Mouse (Mus musculus) forebrain, embryonic 12.5 days (tissue): ENCODE data around the gene Vps8. TPM values are rescaled to one million over a fixed set of nuclear protein-coding genes. Genes with fewer than 3 reads are reported as not detected.

Source experiments
- ATAC-seq: fragments of 200-750 bp; cut with Nextera tagmentation; 2 replicates; pipeline ENCODE4 v1.8.0; 2017; ENCODE audit warnings: moderate TSS enrichment; ENCODE audit not compliant: low FRiP score
- H3K27ac ChIP-seq: fragments of 300-500 bp; sonication (generic); 2 replicates; pipeline ENCODE4 v1.5.1; 2016; ENCODE audit warnings: mild to moderate bottlenecking
- H3K27me3 ChIP-seq: fragments of 300-500 bp; sonication (generic); 2 replicates; pipeline ENCODE4 v1.6.1; 2016; ENCODE audit warnings: mild to moderate bottlenecking
- H3K36me3 ChIP-seq: fragments of 300-500 bp; sonication (generic); replicated peaks from 2 replicates; pipeline ENCODE4 v1.6.1; 2016; ENCODE audit warnings: mild to moderate bottlenecking
- H3K4me1 ChIP-seq: fragments of 300-500 bp; sonication (generic); 2 replicates; pipeline ENCODE4 v1.6.1; 2016
- H3K4me2 ChIP-seq: fragments of 300-500 bp; sonication (generic); 2 replicates; pipeline ENCODE4 v1.6.1; 2016; ENCODE audit warnings: mild to moderate bottlenecking, moderate library complexity
- H3K4me3 ChIP-seq: fragments of 300-500 bp; sonication (generic); replicated peaks from 2 replicates; pipeline ENCODE4 v1.5.1; 2016; ENCODE audit warnings: mild to moderate bottlenecking
- H3K9ac ChIP-seq: fragments of 300-500 bp; sonication (generic); 2 replicates; pipeline ENCODE4 v1.6.1; 2016; ENCODE audit warnings: mild to moderate bottlenecking
- H3K9me3 ChIP-seq: fragments of 300-500 bp; sonication (generic); 2 replicates; pipeline ENCODE4 v1.6.1; 2016
- WGBS: fragments of 180-500 bp; shearing (Covaris S2); methylation state at CpG from one replicate; pipeline ENCODE4 v1.1.7; 2016; 5-methylcytosine and 5-hydroxymethylcytosine counted together
- polyA plus RNA-seq: library from polyadenylated mRNA; unstranded; fragments of >200 nt; fragmentation: Nextera tagmentation; extraction: Ambion mirVana; gene quantifications from 2 replicates; pipeline ENCODE4 v1.2.1, GENCODE M21; 2016

Vps8 gene
- polyA plus RNA-seq, 1 experiment from 2014 or later = 30.1 TPM

GRCm38 (mm10) chr16:21589110-21589509 lies 166.2 kb downstream of the Vps8 start:
- 87% methylated on average over 6 of the region's 6 CpGs for WGBS
- ATAC-seq = no peak

GRCm38 (mm10) chr16:21590806-21591205 lies 167.9 kb downstream of the Vps8 start:
- no peak overlapping the region for H3K9ac ChIP-seq
- H3K27ac ChIP-seq = no peak overlapping the region
- H3K27me3 ChIP-seq = no peaks in the 10 kb centered on the region
- no peak for ATAC-seq
- WGBS = 92% methylated on average over 5 of the region's 5 CpGs
- H3K9me3 ChIP-seq = no peaks in the 10 kb centered on the region
- H3K4me2 ChIP-seq = no peak overlapping the region
- H3K4me3 ChIP-seq = no peak overlapping the region
- H3K36me3 ChIP-seq = no peaks in the 10 kb centered on the region
- no peaks in the 10 kb centered on the region for H3K4me1 ChIP-seq

More at GRCm38 (mm10) chr16:21589110-21589509, 166.2 kb downstream of the Vps8 start:
- H3K4me1 ChIP-seq = no peaks in the 10 kb centered on the region
- H3K4me3 ChIP-seq = no peak overlapping the region
- no peaks in the 10 kb centered on the region for H3K9me3 ChIP-seq
- no peak overlapping the region for H3K9ac ChIP-seq
- H3K4me2 ChIP-seq = no peak overlapping the region
- H3K27me3 ChIP-seq = no peaks in the 10 kb centered on the region
- no peak overlapping the region for H3K27ac ChIP-seq
- H3K36me3 ChIP-seq = no peaks in the 10 kb centered on the region

- no peak for ATAC-seq
- Histone ChIP-seq H3K27me3 (no peaks in the 10 kb centered on the region), H3K36me3 (no peaks in the 10 kb centered on the region), H3K9ac (no peak overlapping the region), H3K4me3 (no peak overlapping the region), H3K4me1 (no peaks in the 10 kb centered on the region), H3K27ac (no peak overlapping the region), H3K9me3 (no peaks in the 10 kb centered on the region), H3K4me2 (no peak overlapping the region)
- WGBS = 81% methylated on average over 2 of the region's 2 CpGs
These were observed 168.6 kb downstream of the Vps8 start for GRCm38 (mm10) chr16:21591511-21591910.

GRCm38 (mm10) chr16:21595539-21595938 lies 172.6 kb downstream of the Vps8 start:
- H3K9ac ChIP-seq = no peak overlapping the region
- no peaks in the 10 kb centered on the region for H3K36me3 ChIP-seq
- no peaks in the 10 kb centered on the region for H3K4me1 ChIP-seq
- no peak overlapping the region for H3K4me3 ChIP-seq
- no peak for ATAC-seq
- H3K27me3 ChIP-seq = no peaks in the 10 kb centered on the region
- 83% methylated on average over 6 of the region's 6 CpGs for WGBS
- H3K4me2 ChIP-seq = no peak overlapping the region
- H3K9me3 ChIP-seq = no peaks in the 10 kb centered on the region
- H3K27ac ChIP-seq = no peak overlapping the region

- no peak overlapping the region for H3K27ac ChIP-seq
- H3K9ac ChIP-seq = no peak overlapping the region
- no peaks in the 10 kb centered on the region for H3K4me1 ChIP-seq
- no peaks in the 10 kb centered on the region for H3K36me3 ChIP-seq
- no peaks in the 10 kb centered on the region for H3K27me3 ChIP-seq
- H3K4me3 ChIP-seq = no peak overlapping the region
- no peak for ATAC-seq
- H3K4me2 ChIP-seq = no peak overlapping the region
- WGBS = 83% methylated on average over 6 of the region's 6 CpGs
- no peaks in the 10 kb centered on the region for H3K9me3 ChIP-seq
These were observed 181.4 kb downstream of the Vps8 start for GRCm38 (mm10) chr16:21604354-21604753.

- Histone ChIP-seq H3K4me3 (no peak overlapping the region), H3K4me2 (no peak overlapping the region), H3K9me3 (no peaks in the 10 kb centered on the region), H3K4me1 (no peaks in the 10 kb centered on the region), H3K36me3 (no peaks in the 10 kb centered on the region), H3K27ac (no peak overlapping the region), H3K9ac (no peak overlapping the region), H3K27me3 (no peaks in the 10 kb centered on the region)
- no peak for ATAC-seq
- 94% methylated on average over 6 of the region's 6 CpGs for WGBS
These were observed 183.5 kb downstream of the Vps8 start for GRCm38 (mm10) chr16:21606249-21607020.

- Histone ChIP-seq H3K9me3 (no peaks in the 10 kb centered on the region), H3K27ac (no peak overlapping the region), H3K4me2 (no peak overlapping the region), H3K27me3 (no peaks in the 10 kb centered on the region), H3K36me3 (no peaks in the 10 kb centered on the region), H3K9ac (no peak overlapping the region), H3K4me1 (no peaks in the 10 kb centered on the region), H3K4me3 (no peak overlapping the region)
- 88% methylated on average over 8 of the region's 8 CpGs for WGBS
- ATAC-seq = no peak
These were observed 184.2 kb downstream of the Vps8 start for GRCm38 (mm10) chr16:21607021-21607650.

- Histone ChIP-seq H3K4me3 (no peak overlapping the region), H3K4me1 (no peaks in the 10 kb centered on the region), H3K9ac (no peak overlapping the region), H3K4me2 (no peak overlapping the region), H3K27me3 (no peaks in the 10 kb centered on the region), H3K36me3 (no peaks in the 10 kb centered on the region), H3K9me3 (no peaks in the 10 kb centered on the region), H3K27ac (no peak overlapping the region)
- WGBS = 81% methylated on average over 5 of the region's 5 CpGs
- no peak for ATAC-seq
These were observed 184.7 kb downstream of the Vps8 start for GRCm38 (mm10) chr16:21607651-21608040.

GRCm38 (mm10) chr16:21608176-21608865 lies 185.4 kb downstream of the Vps8 start:
- Histone ChIP-seq H3K4me3 (no peak overlapping the region), H3K36me3 (no peaks in the 10 kb centered on the region), H3K9ac (no peak overlapping the region), H3K4me2 (no peak overlapping the region), H3K9me3 (no peaks in the 10 kb centered on the region), H3K27me3 (no peaks in the 10 kb centered on the region), H3K27ac (no peak overlapping the region), H3K4me1 (no peaks in the 10 kb centered on the region)
- WGBS = 84% methylated on average over 10 of the region's 10 CpGs
- ATAC-seq = no peak

GRCm38 (mm10) chr16:21610473-21610872 lies 187.6 kb downstream of the Vps8 start:
- Histone ChIP-seq H3K4me2 (no peak overlapping the region), H3K36me3 (no peaks in the 10 kb centered on the region), H3K9me3 (no peaks in the 10 kb centered on the region), H3K27ac (no peak overlapping the region), H3K9ac (no peak overlapping the region), H3K27me3 (no peaks in the 10 kb centered on the region), H3K4me3 (no peak overlapping the region), H3K4me1 (no peaks in the 10 kb centered on the region)
- ATAC-seq = no peak
- 92% methylated on average over 4 of the region's 4 CpGs for WGBS

- WGBS = 56% methylated on average over 7 of the region's 7 CpGs
- no peak overlapping the region for H3K9ac ChIP-seq
- H3K4me2 ChIP-seq = no peak overlapping the region
- ATAC-seq = no peak
- H3K9me3 ChIP-seq = no peaks in the 10 kb centered on the region
- H3K27me3 ChIP-seq = no peaks in the 10 kb centered on the region
- H3K36me3 ChIP-seq = no peaks in the 10 kb centered on the region
- no peak overlapping the region for H3K27ac ChIP-seq
- peaks cover 3% of the 10 kb centered on the region; the same call in 1 of the 2 replicates for H3K4me1 ChIP-seq
- no peak overlapping the region for H3K4me3 ChIP-seq
These were observed 192.9 kb downstream of the Vps8 start for GRCm38 (mm10) chr16:21615802-21616201.

GRCm38 (mm10) chr16:21620630-21621029 lies 197.7 kb downstream of the Vps8 start:
- Histone ChIP-seq H3K36me3 (no peaks in the 10 kb centered on the region), H3K27ac (no peak overlapping the region), H3K27me3 (no peaks in the 10 kb centered on the region), H3K4me3 (no peak overlapping the region), H3K4me2 (no peak overlapping the region), H3K9ac (no peak overlapping the region), H3K9me3 (no peaks in the 10 kb centered on the region), H3K4me1 (peaks cover 3% of the 10 kb centered on the region; the same call in 1 of the 2 replicates)
- ATAC-seq = no peak
- WGBS = 92% methylated on average over 2 of the region's 2 CpGs
